Mouse (Mus musculus) cerebellum, adult 2 months (tissue): ENCODE results near the gene Mctp1.

Experiments
- CTCF ChIP-seq: fragments of 200-500 bp; IDR thresholded peaks from 2 replicates; pipeline ENCODE4 v1.5.1; 2011; ENCODE audit warnings: low read depth, mild to moderate bottlenecking, control low read depth, low read length, moderate library complexity, borderline replicate concordance; ENCODE audit not compliant: insufficient read depth
- POLR2A ChIP-seq: fragments of 200-500 bp; IDR thresholded peaks from 2 replicates; pipeline ENCODE4 v1.6.1; 2011; ENCODE audit warnings: low read length, control low read depth, borderline replicate concordance; ENCODE audit not compliant: insufficient read depth

DNA sequence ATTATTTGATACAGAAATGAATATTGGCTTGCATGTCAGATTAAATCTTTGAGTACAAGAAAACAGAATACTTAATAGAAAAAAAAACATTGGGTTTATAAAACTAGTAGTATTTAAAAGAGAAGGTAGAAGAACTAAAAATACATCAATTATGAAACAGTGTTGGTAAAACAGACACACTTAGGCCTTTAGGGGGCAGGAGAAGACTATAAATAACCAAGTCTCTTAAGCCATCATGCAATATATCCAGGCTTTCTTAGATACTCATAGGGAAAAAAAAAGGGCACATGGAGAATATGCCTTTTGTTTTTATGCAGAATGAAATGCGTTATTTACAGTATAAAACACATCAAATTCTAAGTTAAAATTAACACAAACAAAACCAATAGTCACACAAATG, 661.0 kb downstream of the Mctp1 start:
- TF ChIP-seq CTCF (no peak), POLR2A (no peak)
